Mouse (Mus musculus): ENCODE data around the gene Gm11077.

Gene Gm11077

DNA sequence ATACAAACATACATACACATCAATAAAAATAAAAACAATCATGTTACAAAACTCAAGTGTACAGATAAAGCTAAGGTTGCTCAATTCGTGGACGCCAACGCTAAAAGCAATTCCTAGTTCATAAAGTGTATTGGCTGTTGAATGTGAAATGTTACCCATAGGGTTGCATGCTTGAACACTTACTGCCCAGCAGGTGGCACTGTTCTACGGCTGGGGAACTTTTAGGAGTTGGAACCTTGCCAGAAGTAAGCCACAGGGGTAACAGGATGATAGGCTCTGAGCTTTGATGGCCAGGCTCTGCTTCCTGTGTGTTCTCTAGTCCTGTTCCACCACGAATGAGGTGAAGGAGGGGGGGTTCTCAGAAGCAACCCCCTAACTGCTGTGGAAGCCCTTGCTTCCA lies at the start of gene Gm11077:
Gene Gm11077, plus strand, starts transcription at position 13 of the 400 bp plus-strand sequence.
- DNase-seq (ENCODE audit: inconsistent age in 2 of 2, low spot score in 1 of 2) = no peak

DNA sequence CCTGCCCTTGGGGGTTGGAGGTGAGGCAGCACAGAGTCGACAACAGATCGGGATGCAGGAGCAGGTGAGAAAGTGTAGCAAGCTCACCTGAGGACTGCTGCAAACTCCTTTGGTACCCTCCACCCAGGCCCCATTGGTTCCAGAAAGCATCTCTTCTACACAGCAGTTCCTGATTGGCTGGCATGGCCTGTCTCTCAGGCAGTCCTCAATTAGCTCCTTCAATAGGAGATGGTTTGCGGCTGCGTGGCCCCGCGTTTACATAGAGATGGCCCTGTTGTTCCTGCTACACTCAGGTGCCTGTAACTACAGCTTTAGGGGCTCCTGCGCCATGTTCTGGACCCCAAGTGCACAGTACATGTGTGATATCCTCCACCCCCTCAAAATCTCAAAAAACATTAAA lies 48.4 kb upstream of the Gm11077 start:
- no peak for DNase-seq (ENCODE audit: inconsistent age in 2 of 2, low spot score in 1 of 2)

GRCm38 (mm10) chr6:140682829-140683228 lies 46.3 kb upstream of the Gm11077 start:
- DNase-seq (ENCODE audit: inconsistent age in 2 of 2, low spot score in 1 of 2) = no peak

- no peak for DNase-seq (ENCODE audit: inconsistent age in 2 of 2, low spot score in 1 of 2)
These were observed 44.7 kb upstream of the Gm11077 start for GRCm38 (mm10) chr6:140684403-140684802.

DNA sequence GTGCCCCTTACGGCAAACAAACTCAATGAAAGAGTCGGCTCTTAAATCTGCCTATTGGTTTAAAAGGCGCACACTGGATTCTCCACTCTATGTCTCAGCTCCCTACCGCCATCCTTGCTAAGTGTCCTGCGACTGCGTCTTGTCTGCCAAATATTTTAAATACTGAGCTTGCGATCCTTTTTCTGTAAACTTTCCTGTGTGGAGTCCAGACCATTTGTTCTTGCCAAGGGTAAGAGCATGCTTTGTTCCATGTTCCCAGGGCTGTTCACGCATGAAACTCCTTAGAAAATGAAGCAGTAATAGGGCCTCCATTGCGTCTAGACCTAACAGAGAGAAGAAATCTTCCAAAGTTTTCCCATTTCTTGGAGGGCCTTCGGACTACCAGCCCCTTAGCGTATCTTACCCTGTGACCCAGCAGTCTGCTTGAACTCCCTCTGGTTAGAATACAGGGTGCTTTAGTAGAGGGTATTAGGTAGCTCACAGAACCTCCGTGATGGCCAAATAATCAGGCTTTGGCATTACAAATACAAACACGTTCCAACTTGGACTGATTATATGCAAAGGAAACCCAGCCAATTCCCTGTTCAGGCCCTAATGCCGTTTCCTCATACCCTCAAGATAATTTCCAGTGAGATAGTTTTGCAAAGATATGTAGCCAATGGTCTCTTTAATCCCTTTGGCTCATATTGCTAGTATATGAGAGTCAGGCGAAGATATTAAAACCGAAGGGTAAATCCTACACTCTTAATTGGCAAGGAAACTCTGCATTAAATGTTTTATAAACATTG lies 39.3 kb upstream of the Gm11077 start:
- no peak for DNase-seq (ENCODE audit: inconsistent age in 2 of 2, low spot score in 1 of 2)

DNA sequence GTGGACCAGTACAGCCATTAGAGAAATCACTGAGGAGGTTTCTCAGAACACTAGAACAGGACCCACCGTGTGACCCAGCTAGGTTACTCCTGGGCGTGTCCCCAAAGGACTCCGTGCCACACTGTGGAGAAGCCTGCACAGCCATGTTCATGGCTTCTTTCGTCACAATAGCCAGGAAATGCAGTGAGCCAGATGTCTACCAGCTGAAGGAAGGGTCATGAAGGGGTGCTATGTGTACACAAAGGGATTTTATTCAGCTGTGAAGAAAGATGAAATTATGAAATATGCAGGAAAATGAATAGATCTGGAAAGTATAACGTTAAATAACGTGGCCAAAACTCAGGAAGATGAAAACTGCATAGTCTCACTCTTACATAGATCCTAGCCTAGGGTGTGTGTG lies 36.9 kb upstream of the Gm11077 start:
- DNase-seq (ENCODE audit: inconsistent age in 2 of 2, low spot score in 1 of 2) = no peak

GRCm38 (mm10) chr6:140696192-140696879 lies 32.7 kb upstream of the Gm11077 start:
- no peak for DNase-seq (ENCODE audit: inconsistent age in 2 of 2, low spot score in 1 of 2)

- DNase-seq (ENCODE audit: inconsistent age in 2 of 2, low spot score in 1 of 2) = peak in 1 of 2 experiments; percentile 43
These were observed 31.1 kb upstream of the Gm11077 start for GRCm38 (mm10) chr6:140697994-140698393.

- DNase-seq (ENCODE audit: inconsistent age in 2 of 2, low spot score in 1 of 2) = peak in 1 of 2 experiments; percentile 68
These were observed 30.5 kb upstream of the Gm11077 start for GRCm38 (mm10) chr6:140698596-140698995.

- DNase-seq (ENCODE audit: inconsistent age in 2 of 2, low spot score in 1 of 2) = no peak
These were observed 27.8 kb upstream of the Gm11077 start for GRCm38 (mm10) chr6:140701259-140701658.

- no peak for DNase-seq (ENCODE audit: inconsistent age in 2 of 2, low spot score in 1 of 2)
These were observed 24.0 kb upstream of the Gm11077 start for GRCm38 (mm10) chr6:140705132-140705531.

- no peak for DNase-seq (ENCODE audit: inconsistent age in 2 of 2, low spot score in 1 of 2)
These were observed 23.0 kb upstream of the Gm11077 start for GRCm38 (mm10) chr6:140706056-140706455.

- DNase-seq (ENCODE audit: inconsistent age in 2 of 2, low spot score in 1 of 2) = no peak
These were observed 21.0 kb upstream of the Gm11077 start for GRCm38 (mm10) chr6:140708059-140708458.

GRCm38 (mm10) chr6:140709415-140710107 lies 19.5 kb upstream of the Gm11077 start:
- no peak for DNase-seq (ENCODE audit: inconsistent age in 2 of 2, low spot score in 1 of 2)

DNA sequence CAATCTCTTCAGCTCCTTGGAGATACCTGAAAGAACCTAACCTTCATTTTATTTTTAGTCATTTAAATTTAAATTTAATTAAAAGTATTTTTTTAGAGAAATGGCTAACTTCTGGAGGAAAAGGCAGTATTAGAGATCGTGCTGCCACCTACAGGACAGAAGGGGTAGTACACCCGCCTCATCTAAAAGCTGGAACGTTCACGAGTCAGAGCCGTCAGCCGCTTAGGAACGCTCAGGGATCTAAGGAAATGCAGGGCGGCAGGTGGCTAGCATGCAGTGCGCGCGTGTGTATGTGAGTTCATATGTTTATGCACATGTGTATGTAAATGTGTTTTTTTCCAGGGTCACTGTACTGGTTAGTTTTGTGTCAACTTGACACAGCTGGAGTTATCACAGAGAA lies 16.3 kb upstream of the Gm11077 start:
- DNase-seq (ENCODE audit: inconsistent age in 2 of 2, low spot score in 1 of 2) = peak; percentile 47 to 87

- peak; percentile 64 to 89 for DNase-seq (ENCODE audit: inconsistent age in 2 of 2, low spot score in 1 of 2)
These were observed 14.1 kb upstream of the Gm11077 start for GRCm38 (mm10) chr6:140714905-140715365.

- no peak for DNase-seq (ENCODE audit: inconsistent age in 2 of 2, low spot score in 1 of 2)
These were observed 7.0 kb upstream of the Gm11077 start for GRCm38 (mm10) chr6:140722058-140722457.

GRCm38 (mm10) chr6:140730669-140731401 lies 1.8 kb downstream of the Gm11077 start:
- DNase-seq (ENCODE audit: inconsistent age in 2 of 2, low spot score in 1 of 2) = no peak

DNA sequence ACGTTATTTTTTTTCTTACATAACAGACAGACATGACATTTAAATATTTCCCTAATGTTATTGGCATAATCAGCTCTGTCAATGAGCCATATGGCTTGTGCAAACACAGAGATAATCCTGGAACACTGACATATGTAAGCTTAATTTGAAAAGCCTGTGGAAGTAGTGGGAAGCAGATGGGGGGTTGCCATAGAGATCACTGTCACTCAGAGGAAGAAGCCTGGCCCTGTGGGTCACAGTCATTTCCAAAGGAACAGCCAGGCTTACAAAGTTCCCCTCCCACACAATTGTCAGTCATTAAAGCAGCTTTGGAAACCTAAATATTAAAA lies 2.3 kb downstream of the Gm11077 start:
- no peak for DNase-seq (ENCODE audit: inconsistent age in 2 of 2, low spot score in 1 of 2)

DNA sequence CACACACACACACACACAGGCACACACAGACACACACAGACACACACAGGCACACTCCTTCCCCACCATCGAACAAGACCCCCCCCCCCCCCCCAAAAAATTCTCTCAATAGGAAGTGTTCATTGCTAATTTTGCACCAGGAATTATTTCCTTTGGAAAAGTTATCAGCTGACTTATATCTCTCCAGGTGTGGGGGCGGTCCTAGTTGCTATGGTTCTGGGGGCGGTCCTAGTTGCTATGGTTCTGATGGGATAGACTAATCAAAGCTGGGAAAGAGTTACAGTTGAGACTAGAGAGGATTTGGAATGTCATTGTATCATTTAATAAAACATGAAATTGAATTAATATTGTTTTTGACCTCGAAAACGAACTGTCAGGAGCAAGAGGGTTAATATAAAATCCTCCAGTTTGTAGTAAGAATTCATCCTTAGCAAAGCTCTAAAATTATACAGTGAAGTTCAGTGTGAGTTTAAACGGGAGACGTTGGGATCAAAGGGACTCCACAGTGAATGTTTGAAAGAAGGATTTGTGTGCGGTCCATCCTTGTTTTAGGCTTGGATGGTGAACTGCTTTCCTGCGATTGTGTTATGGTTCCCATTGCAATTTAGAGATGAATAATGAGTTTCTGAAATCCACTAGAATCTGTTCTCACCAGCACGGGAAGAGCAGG lies 4.0 kb downstream of the Gm11077 start:
- no peak for DNase-seq (ENCODE audit: inconsistent age in 2 of 2, low spot score in 1 of 2)

DNA sequence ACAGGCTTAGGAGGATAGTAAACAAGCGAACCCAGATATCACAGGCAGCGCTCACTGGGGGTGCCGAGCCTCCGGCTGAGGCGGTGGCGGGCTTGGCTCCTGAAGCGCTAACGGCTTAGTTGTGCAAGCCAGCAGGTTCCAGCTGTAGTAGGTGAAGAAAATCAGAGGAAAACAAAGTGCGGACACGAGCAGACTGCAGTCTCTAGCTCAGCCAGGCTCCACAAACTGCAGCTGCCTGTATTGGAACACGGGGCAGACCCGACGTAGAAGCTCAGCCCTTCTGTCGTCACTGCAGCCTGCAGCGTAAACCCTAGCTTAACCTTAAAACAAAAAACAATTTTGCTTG lies 4.5 kb downstream of the Gm11077 start:
- peak in 1 of 2 experiments; percentile 46 for DNase-seq (ENCODE audit: inconsistent age in 2 of 2, low spot score in 1 of 2)
